Mouse (Mus musculus): Measurements from ENCODE around the gene Fam122a.

Gene Fam122a

DNA sequence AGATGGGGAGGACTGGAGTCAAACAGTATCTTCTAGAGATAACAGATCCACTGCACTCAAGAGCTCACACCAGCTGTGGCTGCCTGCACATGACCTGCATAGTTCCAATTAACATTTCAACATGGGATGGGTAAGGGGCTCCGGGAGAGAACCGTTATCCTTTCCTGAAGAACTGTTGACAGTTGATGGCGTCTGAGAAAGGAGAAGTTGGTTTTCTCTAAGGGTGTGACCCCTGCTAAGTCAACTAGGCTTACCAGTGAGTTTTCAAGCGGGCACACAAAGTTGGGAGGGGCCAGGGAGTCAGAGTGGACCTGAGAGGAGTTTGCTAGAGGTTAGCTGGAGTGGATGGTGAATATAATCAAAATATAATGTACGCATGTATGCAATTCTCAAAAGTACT, 13.1 kb upstream of the Fam122a start:
- no peak for DNase-seq (ENCODE audit: low read depth, low spot score)

GRCm38 (mm10) chr19:24486433-24487296, 9.5 kb upstream of the Fam122a start:
- no peak for DNase-seq (ENCODE audit: low read depth, low spot score)

DNA sequence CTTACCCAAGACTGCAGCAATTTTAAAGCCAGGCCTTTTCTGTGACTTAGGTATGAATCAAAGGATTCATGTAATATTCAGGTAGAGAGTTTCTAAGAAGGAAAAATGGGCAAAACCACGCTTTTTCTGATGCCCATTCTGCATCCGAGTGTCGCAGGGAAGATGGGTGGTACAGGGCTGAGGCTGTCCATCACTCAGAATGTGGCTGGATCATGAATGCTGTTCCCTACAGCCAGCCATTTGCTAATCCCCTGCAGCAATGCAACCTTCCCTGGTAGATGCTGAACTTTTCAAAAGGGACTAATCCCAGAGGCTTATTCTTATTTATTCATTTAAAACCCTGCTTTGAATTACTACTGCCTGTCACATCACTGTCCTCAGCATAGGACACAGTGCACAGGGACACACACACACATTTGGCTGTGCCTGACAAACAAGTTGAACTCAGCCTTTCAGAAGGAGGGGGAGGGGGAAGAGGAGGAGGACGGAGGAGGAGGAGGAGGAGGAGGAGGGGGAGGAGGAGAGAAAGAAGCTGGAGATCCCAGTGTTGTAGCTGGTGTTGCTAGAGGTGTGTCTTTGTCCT, 7.5 kb upstream of the Fam122a start:
- DNase-seq (ENCODE audit: low read depth, low spot score) = no peak

DNA sequence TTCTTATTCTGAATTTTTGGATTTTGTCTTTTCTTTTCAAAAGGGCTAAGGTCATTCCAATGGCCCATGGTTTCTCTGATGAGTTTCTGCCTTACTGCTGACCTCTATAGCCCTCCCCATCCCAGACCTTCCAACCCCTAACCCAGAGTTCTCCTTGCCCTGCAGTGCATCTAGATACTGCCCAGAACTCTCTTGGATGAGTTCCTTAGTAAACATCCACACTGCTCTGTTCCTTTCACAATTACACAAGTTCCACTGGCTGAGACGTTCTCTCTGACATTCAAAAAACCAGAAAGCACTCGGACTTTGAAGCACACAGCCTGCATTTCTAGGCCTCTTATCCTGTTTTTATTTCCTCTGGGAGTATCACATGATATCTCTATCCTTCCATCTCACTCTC, 3.8 kb upstream of the Fam122a start:
- DNase-seq (ENCODE audit: low read depth, low spot score) = no peak

DNA sequence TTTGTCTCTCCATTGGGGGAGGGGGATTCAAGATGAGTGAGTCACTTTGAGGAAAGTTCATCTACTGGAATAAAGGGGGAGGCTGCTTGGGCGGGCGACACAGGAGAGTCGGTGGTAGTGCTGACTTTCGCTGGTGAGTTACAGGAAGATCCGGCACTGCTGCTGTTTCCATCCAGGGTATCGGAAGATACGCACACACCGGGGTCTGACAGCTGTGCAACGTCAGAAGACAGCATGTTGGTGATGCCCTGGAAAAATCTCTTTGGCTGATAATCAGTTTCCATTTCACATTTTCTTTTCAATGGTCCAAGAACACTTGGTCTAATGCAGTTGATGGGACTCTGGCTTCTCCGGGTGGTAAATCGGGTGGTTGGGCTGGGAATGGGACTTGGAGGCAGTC, 695 bp downstream of the Fam122a start:
- DNase-seq (ENCODE audit: low read depth, low spot score) = peak; percentile 80

DNA sequence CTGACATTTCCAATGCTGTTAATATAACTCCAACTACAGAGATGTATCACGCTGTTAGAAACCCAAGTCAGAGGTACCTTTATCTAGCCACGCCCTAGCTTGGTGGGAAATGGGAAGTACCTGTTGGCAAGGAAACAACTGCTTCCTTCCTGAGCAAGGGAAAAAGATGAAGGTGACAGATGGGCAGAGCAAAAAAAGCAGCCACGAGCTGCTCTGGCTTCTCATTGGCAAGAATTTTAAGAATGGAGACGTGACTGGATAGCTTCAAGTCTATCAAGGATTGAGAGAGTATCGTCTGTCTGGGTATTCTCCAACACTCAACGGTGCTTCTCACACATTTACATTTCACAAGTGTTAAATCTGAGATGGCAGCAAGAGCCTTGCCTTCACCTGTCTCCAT, 1.9 kb downstream of the Fam122a start:
- no peak for DNase-seq (ENCODE audit: low read depth, low spot score)

DNA sequence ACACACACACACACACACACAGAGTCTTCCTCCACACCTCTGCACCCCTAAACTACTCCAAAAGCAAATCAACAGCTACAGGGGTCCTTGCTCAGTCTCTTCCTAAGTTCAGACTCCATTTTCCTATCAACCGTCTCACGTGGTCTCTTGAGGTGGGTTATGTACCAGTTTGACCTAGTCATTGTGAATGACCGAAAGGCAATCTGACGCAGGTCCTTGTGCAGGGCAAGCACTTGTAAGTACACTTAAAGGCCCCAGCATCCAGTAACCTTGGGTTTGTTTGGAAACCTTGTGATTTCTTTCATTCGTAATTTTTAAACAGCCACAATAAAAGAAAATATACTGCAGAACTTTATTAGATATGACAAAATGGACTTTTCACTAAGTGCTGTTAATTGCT, 4.6 kb downstream of the Fam122a start:
- no peak for DNase-seq (ENCODE audit: low read depth, low spot score)

DNA sequence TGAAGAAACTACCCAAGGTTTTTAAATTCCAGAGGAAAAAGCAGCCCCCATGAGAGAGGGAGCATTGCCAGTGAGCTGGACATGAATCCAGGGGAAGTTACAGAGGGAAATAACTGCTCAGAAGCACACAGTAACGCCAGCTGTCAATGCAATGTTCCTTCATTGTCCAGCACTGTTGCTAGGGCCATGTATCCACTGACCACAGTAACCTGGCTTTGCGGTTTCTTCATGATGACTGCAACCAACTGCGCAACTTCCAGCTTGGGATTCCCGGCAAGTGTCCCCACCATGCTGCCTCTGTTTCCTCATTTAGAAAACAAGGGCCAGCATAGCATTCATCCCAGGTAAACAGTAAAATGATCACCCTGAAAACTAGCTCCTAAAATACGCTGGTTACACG, 5.6 kb downstream of the Fam122a start:
- DNase-seq (ENCODE audit: low read depth, low spot score) = no peak

DNA sequence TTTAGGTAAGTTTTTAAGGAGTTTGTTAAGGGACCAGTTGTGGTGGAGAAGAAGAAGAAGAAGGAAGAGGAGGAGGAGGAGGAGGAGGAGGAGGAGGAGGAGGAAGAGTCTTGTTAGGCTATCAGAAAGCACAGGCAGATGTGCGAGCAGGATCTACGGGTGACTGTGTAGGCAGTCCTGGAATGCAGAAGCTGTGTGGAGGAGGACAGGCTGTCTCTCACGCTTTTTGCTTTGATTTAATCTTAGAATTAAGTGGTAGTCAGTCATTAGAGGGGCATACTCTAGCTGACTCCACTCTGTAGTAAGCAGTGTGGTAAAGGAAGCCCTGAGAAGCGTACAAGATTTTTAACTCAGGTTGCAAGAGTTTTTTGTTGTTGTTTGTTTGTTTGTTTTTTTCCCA, 7.9 kb downstream of the Fam122a start:
- DNase-seq (ENCODE audit: low read depth, low spot score) = no peak

DNA sequence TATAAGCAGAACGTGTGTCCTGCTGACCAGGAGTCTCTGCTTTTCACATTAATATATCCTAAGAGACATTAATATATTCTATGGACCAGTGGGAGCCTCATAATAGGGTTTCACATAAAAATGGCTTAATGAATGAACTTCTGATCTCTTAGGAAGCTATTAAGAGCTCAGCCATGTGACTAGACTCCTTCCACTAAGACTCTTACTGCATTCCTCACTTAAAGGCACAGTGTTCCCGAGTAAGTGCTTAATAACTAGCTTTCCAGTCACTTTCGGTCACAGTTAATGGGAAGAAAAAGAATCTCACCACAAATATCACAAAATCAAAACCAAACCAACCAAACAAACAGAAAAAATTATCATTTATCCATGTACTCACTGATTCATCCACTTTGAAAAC, 8.5 kb downstream of the Fam122a start:
- no peak for DNase-seq (ENCODE audit: low read depth, low spot score)

DNA sequence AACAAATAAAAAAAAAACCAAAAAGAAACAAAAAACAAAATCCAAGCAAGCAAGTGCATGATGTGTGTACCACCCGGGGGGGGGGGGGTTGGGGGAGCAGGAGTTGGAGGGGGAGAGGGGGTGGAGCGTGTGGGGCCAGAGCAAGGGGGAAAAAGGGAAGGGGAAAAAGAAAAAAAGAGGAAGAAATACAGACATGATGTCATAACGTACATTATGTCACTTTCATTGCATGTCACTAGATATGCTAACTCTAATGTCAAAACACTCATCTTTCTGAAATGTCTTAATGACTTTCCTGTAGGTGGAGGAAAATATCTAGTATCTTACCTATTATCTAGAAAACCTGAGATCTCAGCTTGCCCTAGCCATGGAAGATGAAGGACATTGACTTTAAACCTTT, 14.1 kb downstream of the Fam122a start:
- no peak for DNase-seq (ENCODE audit: low read depth, low spot score)

DNA sequence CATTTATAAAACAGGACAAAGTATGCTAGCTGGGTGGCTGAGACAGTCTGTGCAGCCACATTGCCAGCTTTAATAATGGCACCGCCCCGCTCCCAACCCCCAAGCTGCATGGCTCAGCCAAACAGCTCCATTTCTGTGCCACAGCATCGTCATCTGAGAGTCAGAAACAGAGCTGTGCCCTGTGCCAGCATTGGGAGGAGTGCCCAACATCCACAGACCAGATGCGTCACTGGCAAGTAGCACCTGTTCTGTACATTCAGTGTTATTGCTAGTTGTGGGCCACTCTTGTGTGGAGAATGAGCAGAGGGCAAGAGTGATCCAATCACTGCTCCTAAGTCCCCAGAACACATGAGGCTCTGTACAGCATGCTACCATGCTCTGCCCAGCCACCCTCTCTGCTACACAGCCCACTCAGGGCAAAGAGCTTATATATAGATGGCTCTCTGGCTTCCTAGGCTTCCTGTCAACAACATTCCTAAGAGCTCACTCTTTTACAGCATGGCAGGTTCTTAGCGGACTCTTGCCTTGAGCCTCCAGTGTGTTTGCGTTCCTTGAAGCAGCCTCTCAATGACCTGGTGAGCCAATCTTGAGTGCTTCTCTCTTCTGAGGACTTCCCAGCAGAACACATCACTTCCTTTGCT, 20.4 kb downstream of the Fam122a start:
- no peak for DNase-seq (ENCODE audit: low read depth, low spot score)

- no peak for DNase-seq (ENCODE audit: low read depth, low spot score)
Observed at GRCm38 (mm10) chr19:24455249-24455960, 21.8 kb downstream of the Fam122a start.

- DNase-seq (ENCODE audit: low read depth, low spot score) = no peak
Observed at GRCm38 (mm10) chr19:24454451-24454850, 22.7 kb downstream of the Fam122a start.

DNA sequence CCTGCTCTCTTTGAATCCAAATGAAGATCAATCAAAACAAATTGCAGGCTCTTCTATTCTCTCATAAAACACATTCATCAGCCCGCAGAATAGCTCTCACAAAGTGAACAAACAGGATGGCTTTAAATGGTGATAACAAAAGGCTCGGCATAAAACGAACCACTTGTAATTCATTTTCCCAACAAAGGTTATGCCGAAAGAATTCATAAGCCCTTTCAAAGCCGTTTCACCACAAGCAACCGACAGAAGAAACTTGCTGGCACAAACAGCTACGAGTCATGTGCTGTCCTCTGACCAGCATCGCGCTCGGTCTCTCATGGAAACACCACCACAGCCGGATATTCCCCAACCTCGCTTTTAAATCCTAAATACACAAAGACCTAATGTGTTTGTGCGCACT, 23.8 kb downstream of the Fam122a start:
- no peak for DNase-seq (ENCODE audit: low read depth, low spot score)

DNA sequence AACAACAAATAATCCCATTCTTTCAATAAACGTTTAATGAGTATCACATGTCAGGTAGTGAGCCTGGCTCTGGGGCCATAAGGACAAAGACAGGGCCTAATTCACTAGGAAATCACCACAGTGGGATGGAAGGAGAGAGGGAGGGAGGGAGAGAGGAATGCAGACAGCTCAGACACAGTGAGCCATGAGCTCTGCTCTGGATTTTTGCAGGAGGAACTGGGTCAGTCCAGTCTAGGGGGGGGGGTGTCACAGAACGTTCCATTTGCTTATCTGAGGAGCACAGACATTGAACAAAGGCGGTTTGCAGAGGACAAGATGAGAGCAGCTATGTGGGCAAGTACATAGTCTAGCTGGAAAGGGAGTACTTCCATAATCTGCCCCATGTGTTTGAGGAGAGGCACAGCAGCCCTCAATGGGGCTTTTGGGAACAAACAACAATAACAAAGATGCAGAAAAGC, 24.7 kb downstream of the Fam122a start:
- no peak for DNase-seq (ENCODE audit: low read depth, low spot score)

GRCm38 (mm10) chr19:24451626-24452025, 25.5 kb downstream of the Fam122a start:
- no peak for DNase-seq (ENCODE audit: low read depth, low spot score)

DNA sequence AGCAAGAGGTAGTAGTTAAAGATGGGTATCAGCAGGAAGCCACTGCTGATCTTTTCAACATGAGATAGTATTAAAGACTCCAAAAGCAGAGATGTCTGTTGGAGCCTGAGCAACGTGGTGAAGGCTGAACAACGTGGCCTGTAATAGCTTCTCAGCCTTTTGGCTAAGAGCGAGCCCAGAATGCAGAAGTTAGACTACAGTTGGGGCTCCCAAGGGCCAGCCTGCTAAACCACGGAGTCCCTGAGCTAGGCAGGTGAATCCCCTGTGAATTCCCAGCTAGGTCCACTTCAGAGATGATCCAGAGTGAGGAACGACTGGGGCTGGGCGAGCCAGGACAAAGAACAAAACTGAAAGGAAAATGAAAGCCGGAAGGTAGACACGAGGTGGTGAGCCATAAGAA, 26.4 kb downstream of the Fam122a start:
- no peak for DNase-seq (ENCODE audit: low read depth, low spot score)

DNA sequence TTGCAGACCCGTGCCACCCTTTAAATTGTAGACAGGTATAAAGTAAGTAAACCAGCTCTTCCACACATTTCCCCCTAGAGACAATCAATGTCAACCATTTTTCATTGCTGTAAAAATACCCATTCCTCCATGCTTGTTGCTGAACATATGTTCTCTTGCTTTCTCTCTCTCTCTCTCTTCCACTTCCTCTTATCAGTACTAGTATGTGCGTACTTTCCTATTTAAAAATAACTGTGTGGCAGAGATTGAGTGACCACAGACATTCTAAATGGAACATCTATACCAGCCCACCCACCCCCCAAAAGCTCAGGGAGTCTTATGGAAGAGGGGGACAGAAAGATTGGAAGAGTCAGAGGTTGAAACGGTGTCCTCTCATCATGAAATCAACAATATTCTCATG, 32.8 kb downstream of the Fam122a start:
- no peak for DNase-seq (ENCODE audit: low read depth, low spot score)

GRCm38 (mm10) chr19:24439715-24440114, 37.4 kb downstream of the Fam122a start:
- no peak for DNase-seq (ENCODE audit: low read depth, low spot score)

- no peak for DNase-seq (ENCODE audit: low read depth, low spot score)
Observed at GRCm38 (mm10) chr19:24434291-24434690, 42.9 kb downstream of the Fam122a start.

- no peak for DNase-seq (ENCODE audit: low read depth, low spot score)
Observed at GRCm38 (mm10) chr19:24432447-24432846, 44.7 kb downstream of the Fam122a start.
